Mouse (Mus musculus) cerebellum, postnatal 36 days (tissue): Measurements from ENCODE around the gene Elmo2.

Experiments
- DNase-seq, 2 experiments: peaks; one replicate each; pipeline ENCODE4 v3.0.0; 2021 to 2022; ENCODE audit warnings: mixed read lengths in 2 of 2

Gene Elmo2

DNA sequence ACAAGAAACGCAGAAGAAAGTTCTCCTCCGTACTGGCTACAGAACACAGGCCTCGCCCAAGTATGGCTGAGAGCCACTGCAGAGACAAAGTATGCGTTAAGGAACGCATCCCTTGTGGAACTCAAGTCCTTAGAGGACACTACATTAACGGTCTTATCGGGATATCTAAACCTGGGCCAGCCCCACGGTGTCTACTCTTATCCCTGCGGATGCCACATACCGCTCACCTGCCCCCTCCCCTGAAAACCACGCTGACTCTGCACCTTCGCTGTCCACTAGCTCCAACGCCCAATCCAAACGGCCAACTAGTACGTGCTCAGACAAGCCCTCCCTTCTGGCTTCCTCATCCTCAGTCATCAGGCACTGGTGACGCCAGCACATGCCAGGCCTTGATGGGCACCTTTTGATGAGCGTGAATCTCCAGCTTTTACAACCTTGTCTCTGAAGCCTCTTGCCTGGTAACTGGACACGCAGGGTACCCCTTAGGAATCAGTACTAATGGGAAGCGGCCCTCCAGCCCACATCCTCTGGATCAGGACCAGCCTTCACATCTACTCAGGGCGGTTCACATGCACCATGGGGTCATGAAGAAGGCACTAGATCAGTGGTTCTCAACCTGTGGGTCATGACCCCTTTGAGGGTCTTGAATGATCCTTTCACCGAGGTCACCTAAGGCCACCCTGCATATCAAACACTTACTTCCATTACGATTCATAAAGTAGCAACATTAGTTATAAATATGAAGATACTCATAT, 4.1 kb downstream of the Elmo2 start:
- DNase-seq: peak in 1 of 2 experiments; percentile 10

DNA sequence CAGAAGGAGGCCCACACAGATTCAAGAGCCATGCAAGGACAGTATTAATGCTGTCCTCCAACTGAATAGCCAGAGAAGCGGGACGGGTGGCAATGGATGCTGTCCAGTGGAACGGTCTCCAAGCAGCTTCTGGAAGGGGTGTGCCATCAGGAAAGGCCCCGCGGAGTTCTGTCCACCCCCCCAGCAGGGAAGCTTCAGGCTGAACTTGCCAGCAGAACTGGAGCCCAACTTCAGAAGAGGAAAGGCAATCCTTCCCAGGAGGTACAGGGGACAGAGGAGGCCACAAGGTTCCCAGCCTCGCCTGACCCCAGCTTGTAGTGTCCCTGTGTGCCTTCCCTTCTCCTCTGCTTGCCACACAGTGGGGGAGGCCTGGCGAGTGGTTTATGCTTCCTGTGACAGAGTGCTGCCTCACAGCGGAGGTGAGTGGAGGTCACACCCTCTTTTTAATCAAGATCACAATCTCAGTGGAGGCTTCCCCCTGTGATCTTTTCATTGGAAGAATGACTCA, 4.8 kb downstream of the Elmo2 start:
- DNase-seq: peak; percentile 53 to 61

DNA sequence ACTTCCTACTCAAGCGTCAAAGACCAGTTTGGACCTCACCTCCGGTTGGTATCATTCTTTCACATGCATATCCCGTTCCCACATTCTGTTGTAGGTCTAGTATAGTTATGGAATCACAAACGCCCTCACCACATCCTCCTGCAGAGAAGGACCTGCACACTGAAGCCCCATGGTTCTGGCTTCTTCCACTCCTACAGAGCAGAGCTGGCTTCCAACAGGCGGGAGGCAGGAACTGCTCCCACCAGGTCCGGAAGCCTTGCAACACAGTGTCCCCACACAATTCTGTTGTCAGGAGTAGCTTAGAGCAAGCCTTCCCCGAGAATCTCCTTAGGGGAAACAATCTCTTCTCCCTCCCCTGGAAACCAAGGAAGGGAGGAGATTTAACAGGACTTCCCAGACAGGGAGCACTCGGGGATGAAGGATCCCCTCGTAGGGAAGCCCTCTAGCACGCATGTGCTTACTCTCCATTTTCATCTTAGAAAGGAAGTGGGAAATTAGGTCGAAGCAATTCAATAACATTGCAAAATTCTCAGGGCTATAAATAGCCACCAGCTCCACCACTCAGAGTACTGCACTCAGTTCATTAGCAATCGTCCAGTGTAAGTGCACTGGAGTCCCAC, 5.6 kb downstream of the Elmo2 start:
- peak; percentile 40 to 53 for DNase-seq

DNA sequence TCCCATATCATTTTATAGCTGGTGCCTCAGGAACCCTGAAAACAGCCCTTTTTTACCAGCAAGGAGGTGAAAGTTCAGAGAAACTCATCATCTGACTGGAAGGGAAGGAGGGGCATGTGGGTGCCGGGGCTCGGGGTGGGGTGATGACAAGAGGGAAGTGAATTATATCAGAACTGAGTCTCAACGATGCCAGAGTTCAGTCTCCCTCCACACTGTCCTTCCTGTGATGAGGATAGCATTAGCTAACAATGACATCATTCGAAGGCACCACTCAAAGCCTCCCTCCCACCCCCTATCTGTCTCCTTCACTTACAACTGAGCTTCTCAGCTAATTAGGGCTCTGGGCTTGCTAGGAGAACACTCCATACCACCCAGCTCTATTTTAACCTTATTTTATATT, 6.8 kb downstream of the Elmo2 start:
- peak; percentile 2 for DNase-seq

DNA sequence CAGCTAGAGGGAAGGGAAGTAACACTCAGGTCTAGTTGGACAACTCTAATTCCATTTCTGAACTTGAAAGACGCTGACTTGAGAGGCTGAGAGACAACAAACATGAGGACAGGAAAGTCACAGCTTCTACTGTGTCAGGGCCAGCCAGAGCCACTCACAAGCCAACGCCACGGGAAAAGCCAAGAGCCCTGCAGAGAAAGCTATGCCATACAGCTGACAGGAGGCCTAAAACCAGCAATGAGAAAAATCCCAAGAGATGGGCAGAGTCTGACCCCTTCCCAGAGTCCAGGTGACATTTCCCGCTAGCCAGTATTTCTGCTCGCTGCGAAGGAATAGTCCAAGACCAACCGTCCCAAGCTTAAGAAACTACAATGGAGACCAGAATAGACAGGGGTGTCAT, 7.3 kb downstream of the Elmo2 start:
- peak in 1 of 2 experiments; percentile 43 for DNase-seq

DNA sequence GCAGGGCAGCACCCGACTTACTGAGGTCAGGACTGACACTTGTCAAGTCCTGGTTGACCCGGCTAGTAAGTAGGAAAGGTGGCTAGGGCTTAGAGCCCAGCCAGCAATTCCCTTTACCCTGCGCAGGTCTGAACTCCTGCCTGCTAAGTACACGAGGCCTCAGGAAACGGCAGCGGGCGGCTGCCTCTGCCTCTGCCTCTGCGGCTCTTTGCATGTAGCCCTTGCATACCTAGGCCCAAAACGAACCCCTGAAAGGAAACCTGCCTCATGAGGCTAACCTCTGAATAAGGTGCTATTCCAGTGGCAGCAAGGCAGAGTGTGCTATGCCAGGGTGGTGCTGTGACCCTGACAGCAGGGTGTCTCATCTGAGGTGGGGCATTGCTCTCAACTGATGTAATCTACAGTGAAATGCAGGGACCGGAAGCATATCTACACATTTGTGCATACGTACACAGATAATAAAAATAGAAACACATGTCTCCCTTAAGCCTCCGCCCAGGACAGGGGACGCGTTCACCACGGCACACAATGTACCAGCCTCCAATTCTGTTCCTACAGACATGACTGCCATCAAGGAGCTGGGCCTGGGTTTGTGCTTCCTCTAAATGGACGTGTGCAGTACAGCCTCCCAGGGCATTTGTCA, 8.5 kb downstream of the Elmo2 start:
- DNase-seq: no peak

DNA sequence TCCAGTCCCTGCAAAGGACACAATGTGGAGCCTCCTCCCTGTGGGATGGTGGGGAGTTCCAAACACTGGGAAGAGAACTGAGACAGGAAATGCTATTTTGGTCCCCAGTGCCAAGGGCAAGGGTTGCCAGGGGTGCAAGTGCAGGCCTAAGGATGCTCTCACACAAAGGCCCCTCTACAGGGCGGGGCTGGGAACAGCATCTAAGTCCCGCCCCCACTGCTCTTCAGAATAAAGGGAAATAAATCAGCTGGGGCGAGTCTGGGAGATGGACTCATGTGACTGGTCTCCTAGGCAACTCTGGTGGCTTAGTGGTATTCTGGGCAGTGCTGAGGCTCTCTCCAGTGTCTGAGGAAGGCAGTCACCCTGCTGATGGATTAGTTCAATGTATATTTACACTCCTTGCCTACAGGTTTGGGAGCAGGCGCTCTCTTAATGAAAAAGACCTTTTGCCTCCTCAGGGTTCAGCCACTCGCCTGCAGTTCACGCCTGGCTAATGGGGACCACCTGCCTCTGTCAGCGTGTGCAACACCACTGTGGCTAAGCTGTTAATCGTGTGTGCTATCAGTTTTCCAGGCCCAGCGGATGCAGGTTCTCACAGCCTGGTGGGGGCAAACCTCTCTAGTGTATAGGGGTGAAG, 9.3 kb downstream of the Elmo2 start:
- DNase-seq: no peak

DNA sequence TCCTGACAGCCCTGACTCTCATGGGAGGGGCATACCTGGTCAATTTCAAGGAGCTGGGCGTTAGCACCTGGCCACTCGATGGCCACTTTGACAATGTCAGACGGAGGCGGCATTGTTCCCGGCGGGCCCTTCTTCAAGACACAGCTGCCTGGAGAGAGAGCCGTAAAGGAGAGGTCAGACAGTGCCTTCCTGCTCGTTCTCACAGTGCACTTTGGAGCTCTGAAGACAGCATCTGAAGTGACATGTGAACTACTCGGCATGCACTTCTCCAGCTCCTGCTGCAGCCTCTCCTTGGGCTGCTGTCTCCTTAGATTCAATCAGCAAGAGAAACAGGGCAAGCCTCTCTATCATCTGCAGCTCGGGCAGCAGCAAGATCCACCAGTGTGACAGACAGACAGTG, 10.1 kb downstream of the Elmo2 start:
- no peak for DNase-seq

DNA sequence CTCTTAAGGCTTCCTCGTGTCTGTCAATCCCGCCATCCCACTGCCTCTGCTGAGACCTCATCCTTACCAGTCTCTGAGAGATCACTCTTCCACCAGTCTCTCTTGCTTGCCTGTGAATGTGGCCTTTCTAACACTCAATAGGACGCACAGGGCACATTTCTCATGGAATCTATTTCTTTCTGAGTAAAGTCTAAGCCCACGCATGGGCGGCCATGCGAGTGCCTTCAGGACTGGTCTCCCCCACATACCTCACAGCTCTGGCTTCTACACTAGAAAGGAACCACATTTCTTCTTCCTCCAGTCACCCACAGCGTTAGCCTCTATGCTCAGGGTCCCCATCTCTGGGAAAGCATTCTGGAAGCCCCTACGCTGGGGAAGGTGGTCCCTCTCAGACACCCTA, 12.1 kb downstream of the Elmo2 start:
- DNase-seq: no peak

DNA sequence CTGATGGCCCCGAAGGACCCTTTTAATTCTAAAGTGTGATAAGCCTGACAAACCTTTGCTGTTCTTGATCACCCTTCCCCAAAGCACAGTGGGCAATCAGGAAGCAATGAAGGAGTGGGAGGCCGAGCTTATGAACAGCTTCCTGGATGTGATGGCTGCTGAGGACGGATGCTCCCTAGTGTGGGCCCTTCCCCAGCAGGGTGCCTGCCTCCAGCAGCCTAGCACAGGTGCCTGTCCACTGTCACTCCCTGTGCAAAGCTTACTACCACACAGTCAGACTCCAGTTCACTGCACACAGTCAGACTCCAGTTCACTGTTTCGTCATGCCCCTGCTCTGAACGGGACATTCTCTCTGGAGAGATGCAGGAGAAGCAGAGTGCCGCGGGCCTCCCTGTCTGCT, 13.9 kb downstream of the Elmo2 start:
- no peak for DNase-seq

DNA sequence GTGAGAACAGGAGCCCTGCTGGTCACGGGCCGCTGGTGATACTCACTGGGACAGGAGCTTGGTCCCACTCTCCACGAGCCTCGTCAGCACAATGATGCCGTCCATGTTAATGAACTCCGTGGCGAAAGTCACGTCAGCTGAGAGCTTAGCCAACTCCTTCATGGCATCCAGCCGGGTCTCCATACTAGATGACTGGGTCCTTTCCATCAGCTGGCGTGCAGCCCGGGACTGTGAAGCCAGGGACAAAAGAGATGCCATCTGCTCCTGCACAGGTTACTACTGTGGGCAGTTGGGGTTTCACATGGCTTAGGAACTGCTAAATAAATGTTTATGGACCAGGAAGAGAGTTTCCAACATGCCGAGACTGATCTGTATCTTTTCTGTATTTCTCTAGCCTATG, 14.7 kb downstream of the Elmo2 start:
- DNase-seq: peak; percentile 99 to 100

DNA sequence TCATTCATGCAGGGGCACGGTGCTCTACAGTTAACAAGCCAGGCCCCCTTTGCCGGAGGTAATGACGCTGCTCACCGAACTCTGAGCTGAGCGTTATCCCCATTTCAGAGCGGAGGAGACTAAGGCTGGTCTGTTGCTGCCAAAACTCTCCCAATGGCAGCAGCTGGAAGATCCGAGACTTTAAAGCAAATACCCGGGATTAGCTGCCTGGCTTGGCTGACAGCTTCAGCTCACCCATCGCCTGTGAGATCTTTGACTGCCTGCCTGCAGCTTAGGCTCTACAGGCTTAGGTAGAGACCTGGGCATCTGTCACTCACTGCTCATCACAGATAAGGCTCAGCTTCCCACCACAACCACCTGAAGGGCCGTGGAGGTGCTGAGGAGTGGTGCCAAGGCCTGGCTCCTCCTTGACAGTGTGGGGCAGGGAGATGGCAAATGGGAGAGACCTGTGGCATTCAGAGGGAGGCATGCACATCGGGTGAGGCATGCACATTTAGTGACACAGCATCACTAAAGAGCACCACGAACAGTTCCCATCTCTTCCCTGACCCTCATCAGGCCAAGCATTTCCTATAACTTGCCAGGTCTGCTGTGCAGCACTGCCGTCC, 15.4 kb downstream of the Elmo2 start:
- peak in 1 of 2 experiments; percentile 47 for DNase-seq

DNA sequence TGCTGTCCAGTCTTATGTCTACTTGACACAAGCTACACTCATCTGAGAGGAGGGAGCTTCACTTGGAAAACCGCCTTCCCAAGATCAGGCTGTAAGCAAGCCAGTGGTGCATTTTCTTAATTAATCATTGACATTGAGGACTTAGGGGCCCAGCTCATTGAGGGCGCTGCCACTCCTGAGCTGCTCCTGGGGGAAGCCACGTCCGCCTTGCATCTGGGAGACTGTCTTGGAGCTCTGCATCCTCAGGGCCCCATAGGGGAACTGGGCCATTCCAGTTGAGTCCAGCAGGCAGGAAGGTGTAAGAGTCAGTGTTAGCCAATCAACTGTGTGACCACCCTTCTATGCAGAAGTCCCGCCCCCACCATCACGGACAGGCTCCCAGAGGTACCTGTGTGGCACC, 18.5 kb downstream of the Elmo2 start:
- DNase-seq: no peak

DNA sequence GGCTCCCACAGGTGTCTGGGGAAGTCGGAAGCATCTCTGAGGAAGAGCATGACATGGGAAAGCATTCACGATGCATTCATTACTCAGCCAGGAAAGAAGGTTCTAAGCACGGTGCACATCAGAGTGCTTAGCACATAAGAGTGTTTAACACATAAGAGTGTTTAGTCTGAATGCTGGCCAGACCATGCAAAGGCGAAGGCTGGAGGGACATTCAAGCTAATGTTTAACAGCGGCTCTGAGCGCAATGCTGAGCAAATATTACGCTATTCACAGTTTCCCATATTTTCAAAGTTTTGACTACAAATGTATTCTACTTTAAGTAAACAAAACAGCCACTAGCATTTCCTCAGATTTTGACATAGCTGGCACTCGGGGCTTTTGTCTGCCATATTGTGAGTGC, 20.8 kb downstream of the Elmo2 start:
- no peak for DNase-seq

DNA sequence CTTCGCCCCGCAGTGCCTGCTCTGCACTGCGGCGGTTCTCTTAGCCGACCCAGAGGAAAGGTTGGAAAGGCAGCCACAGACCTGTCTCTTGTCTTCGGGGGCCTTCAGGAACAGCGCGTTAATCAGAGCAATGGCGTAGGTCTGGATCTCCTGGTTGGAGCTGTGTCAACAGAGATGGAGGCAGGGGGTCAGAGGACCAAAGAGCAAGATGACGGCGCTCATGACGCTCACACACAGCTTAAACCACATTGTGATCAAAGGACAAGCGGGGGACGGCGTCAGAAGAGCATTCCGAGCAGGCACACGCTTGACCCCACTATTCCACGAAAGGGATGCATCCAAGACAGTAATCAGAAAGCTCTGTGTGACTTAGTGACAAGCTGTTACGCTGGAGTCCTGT, 21.5 kb downstream of the Elmo2 start:
- no peak for DNase-seq

DNA sequence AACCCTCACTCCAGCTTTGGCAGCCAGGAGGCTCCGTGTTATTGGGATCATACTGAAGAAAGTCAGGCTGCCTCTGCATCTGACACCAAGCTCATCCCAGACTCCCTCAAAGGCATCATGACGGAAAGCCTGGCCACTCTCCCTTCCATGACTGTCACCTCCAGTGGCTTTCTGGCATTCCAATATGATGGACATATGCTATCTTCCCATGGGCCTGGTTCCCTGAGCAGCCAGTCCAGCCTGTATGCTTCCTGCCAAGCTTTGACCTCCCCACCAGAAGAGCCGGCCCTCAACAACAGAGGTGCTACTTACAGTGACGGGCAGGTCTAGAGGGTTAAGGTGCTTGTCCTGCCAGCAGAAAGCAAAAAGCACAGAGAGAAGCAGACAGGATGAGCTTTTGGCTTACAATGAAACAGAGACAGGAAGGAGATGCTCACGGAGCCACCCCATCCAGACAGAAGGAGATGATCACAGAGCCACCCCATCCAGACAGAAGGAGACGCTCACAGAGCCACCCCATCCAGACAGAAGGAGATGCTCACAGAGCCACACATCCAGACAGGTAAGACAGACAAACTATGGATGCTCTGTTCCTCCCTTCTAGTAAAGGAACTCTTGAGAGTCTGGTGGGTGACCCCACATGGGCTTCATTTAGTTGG, 22.8 kb downstream of the Elmo2 start:
- peak; percentile 61 to 64 for DNase-seq

DNA sequence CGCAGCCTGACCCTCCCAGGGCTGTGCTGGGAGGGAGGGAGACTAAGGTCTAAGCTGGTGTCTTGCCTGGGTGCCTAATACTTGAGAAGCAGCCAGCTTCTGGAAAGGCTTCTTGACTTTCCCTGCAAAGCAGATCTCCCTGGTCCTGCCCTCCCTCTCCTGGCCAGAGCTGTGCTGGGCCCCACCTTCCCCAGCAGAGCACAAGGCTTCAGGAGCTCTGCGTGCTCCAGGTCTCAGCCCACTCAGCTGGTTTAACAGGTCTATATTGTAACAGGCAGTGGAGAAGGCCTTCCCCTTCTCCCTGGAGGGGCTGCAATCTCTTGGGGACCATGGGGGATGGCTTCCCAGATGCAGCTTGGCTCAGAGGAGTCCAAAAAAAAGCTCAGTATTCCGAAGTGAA, 24.9 kb downstream of the Elmo2 start:
- DNase-seq: no peak

DNA sequence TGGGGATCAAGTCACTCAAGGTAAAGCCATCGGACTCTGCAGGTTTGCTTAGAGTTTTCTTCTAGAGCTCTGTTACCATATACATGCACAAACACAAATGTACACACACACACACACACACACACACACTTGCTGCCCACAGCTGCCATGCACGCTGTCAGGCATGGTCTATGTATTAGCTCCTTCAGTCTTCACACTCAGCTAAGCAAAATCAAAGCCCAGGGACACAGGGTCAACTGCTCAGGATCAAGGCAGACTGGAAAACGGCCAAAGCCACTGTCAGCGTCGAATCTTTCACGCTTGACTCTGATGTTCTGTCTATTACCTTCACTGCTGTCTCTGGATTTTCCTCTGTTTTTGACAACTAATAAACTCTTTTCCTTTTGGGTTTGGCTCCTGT, 25.4 kb downstream of the Elmo2 start:
- no peak for DNase-seq

DNA sequence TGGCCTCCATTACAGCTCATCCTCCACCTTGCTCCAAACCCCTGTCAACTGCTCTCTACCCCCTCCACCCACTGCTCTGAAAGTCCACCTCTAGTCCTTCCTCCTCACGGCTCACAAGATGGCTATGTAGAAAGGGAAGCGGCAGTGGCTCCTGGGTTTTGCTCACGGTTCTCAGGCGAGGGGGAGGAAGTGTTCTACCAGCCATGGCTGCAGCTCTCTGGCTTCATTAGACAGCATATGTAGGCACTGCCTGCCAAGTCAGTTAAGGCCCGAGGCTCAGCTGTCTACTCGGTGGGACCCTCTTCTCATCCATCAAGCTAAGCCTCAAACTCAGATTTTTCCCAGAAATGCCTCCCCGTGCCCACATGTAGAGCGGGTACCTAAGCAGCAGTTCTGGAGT, 25.9 kb downstream of the Elmo2 start:
- peak in 1 of 2 experiments; percentile 45 for DNase-seq

DNA sequence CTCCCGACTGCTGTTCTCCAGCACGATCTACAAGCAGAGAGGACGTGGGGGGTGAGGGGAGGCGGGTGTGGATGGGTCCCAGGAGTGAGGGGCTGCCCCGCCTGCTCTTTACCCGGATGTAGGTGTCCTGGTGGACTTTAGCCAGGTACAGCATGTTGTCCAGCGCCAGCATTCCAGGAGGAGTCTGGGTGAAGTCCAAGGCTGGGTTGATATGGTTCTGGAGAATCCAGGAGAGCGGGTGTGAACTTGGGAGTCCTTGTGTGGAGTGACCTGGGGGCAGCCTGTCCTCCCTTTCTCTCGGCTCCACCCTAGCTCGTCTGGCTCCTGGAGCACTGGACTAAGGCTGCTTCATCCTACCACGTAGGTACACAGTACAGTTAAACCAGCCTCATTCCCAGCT, 28.9 kb downstream of the Elmo2 start:
- DNase-seq: no peak

DNA sequence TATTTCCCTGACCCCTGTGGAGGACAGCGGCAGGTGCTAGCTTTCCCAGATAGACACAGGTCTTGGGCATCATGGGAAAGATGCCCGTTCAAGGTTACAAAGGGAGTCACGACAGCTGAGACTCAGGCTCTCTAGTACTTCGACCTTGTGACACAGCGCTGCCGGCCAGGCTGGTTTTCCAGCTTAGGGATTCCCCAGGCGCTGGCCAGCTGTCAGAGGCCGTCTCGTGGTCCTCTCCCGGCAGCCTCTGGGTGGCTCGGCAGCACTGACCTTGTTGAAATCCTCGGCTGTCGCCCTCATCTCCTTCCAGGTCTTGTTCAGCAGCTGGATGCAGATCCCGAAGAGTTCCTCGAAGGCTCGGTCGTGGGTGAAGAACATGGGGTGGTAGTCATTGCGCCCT, 29.7 kb downstream of the Elmo2 start:
- no peak for DNase-seq

DNA sequence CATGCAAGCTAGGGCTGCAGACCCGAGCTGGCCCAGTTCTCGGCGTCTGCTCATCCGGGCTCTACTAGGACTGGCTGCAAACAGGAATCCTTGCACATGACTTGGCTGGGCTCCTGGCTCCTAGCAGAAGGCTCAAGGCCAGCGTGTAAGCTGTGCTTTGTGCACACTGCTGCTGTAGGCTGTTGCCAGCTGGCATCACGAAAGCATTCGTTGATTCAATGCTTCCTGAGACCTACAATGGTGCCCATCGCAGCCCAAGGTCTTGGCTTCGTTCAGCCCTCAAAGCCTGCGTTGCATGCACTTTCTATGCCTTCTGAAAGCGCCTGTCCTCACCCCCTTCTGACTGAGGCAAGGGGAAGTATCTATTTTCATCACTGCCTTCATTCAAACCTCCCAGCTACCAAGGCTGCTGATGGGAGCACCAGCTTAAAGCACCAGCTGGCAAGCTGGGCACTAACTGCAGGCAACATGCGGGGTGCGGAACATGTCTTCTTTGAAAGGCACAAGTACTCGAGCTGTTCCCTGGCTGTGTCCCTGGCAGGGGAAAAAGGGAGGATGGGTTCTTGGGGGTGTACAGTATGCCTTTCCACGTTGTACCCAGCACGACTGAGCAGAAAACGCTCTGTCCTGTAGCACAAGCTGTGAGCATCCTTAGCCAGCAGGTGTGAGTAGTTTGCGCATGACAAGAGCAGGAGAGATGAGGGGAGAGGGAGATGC, 37.8 kb downstream of the Elmo2 start:
- peak; percentile 88 for DNase-seq
